Mouse (Mus musculus) midbrain, embryonic 16.5 days (tissue): ENCODE measurements around the gene Fscn2. TPM values are rescaled to one million over a fixed set of nuclear protein-coding genes. Genes with fewer than 3 reads are reported as not detected.
A peak's percentile ranks its signal among the peaks of the same experiment; 100 is the strongest.

ENCODE experiments used
- ATAC-seq: fragments of 200-750 bp; cut with Nextera tagmentation; 2 replicates; pipeline ENCODE4 v1.8.0; 2017; ENCODE audit warnings: moderate TSS enrichment
- H3K27ac ChIP-seq: fragments of 300-500 bp; sonication (generic); 2 replicates; pipeline ENCODE4 v1.5.1; 2014; ENCODE audit warnings: mild to moderate bottlenecking, low read length, mixed read lengths
- H3K27me3 ChIP-seq: fragments of 300-500 bp; sonication (generic); 2 replicates; pipeline ENCODE4 v1.6.1; 2014; ENCODE audit warnings: low read depth, low read length, mixed read lengths; ENCODE audit not compliant: control insufficient read depth, insufficient read depth
- H3K36me3 ChIP-seq: fragments of 300-500 bp; sonication (generic); 2 replicates; pipeline ENCODE4 v1.6.1; 2014; ENCODE audit warnings: mild to moderate bottlenecking, low read length, moderate library complexity, mixed read lengths; ENCODE audit not compliant: control insufficient read depth, insufficient read depth
- H3K4me1 ChIP-seq: fragments of 300-500 bp; sonication (generic); 2 replicates; pipeline ENCODE4 v1.6.1; 2014; ENCODE audit warnings: mild to moderate bottlenecking, low read length, mixed read lengths; ENCODE audit not compliant: control insufficient read depth, insufficient read depth
- H3K4me2 ChIP-seq: fragments of 300-500 bp; sonication (generic); 2 replicates; pipeline ENCODE4 v1.6.1; 2014; ENCODE audit warnings: mild to moderate bottlenecking, low read length, mixed read lengths
- H3K4me3 ChIP-seq: fragments of 300-500 bp; sonication (generic); 2 replicates; pipeline ENCODE4 v1.5.1; 2014; ENCODE audit warnings: low read depth, mild to moderate bottlenecking, low read length, moderate library complexity, mixed read lengths
- H3K9ac ChIP-seq: fragments of 300-500 bp; sonication (generic); 2 replicates; pipeline ENCODE4 v1.6.1; 2014; ENCODE audit warnings: low read depth, low read length, mixed read lengths
- H3K9me3 ChIP-seq: fragments of 300-500 bp; sonication (generic); replicated peaks from 2 replicates; pipeline ENCODE4 v1.6.1; 2014; ENCODE audit warnings: mild to moderate bottlenecking, low read length, mixed read lengths; ENCODE audit not compliant: control insufficient read depth, poor library complexity, severe bottlenecking
- WGBS: fragments of 180-500 bp; shearing (Covaris S2); extraction: QIAGEN DNeasy Blood & Tissue Kit; methylation state at CpG from one replicate; pipeline ENCODE4 v1.1.7; 2014; 5-methylcytosine and 5-hydroxymethylcytosine counted together
- polyA plus RNA-seq: library from polyadenylated mRNA; unstranded; fragments of >200 nt; fragmentation: Nextera tagmentation; extraction: Ambion mirVana; gene quantifications from 2 replicates; pipeline ENCODE4 v1.2.1, GENCODE M21; 2015

Fscn2 gene
- 1.2 and 1.3 TPM in 2 replicates for polyA plus RNA-seq

- Histone ChIP-seq H3K4me2 (no peak within 1 kb of the TSS), H3K27ac (no peak within 1 kb of the TSS), H3K9ac (no peak within 1 kb of the TSS; the same call in 1 of the 2 replicates), H3K4me1 (peaks cover 31% of the 10 kb centered on the region), H3K27me3 (no peaks in the 10 kb centered on the region), H3K36me3 (no peaks in the 10 kb centered on the region), H3K4me3 (no peak within 1 kb of the TSS), H3K9me3 (no peaks in the 10 kb centered on the region)
- 53% methylated on average over 10 of the region's 10 CpGs for WGBS
- ATAC-seq = no peak
Measured at GRCm38 (mm10) chr11:120361295-120361694, at the start of gene Fscn2. Fscn2 (plus strand) TSS chr11:120361534.

GRCm38 (mm10) chr11:120311561-120311960 lies 49.8 kb upstream of the Fscn2 start:
- H3K9me3 ChIP-seq = no peaks in the 10 kb centered on the region
- peak overlapping the region; percentile 77 for H3K4me2 ChIP-seq
- ATAC-seq = no peak
- peak overlapping the region; percentile 95 for H3K27ac ChIP-seq
- no peaks in the 10 kb centered on the region for H3K27me3 ChIP-seq
- peaks cover 39% of the 10 kb centered on the region for H3K4me1 ChIP-seq
- peak overlapping the region; percentile 44 for H3K4me3 ChIP-seq
- peak overlapping the region; percentile 78 for H3K9ac ChIP-seq
- 49% methylated on average over 10 of the region's 10 CpGs for WGBS
- H3K36me3 ChIP-seq = no peaks in the 10 kb centered on the region

GRCm38 (mm10) chr11:120312069-120312468 lies 49.3 kb upstream of the Fscn2 start:
- H3K4me3 ChIP-seq = no peak overlapping the region
- H3K9me3 ChIP-seq = no peaks in the 10 kb centered on the region
- H3K27ac ChIP-seq = peak overlapping the region; percentile 95; the same call in 1 of the 2 replicates
- H3K9ac ChIP-seq = no peak overlapping the region
- H3K27me3 ChIP-seq = no peaks in the 10 kb centered on the region
- H3K4me1 ChIP-seq = peaks cover 39% of the 10 kb centered on the region
- ATAC-seq = no peak
- H3K4me2 ChIP-seq = no peak overlapping the region; the same call in 1 of the 2 replicates
- no peaks in the 10 kb centered on the region for H3K36me3 ChIP-seq
- 89% methylated on average over 6 of the region's 6 CpGs for WGBS

GRCm38 (mm10) chr11:120313906-120314685 lies 47.2 kb upstream of the Fscn2 start:
- 47% methylated on average over 6 of the region's 6 CpGs for WGBS
- H3K27ac ChIP-seq = peak overlapping the region; percentile 90
- H3K9me3 ChIP-seq = no peaks in the 10 kb centered on the region
- no peak overlapping the region for H3K4me2 ChIP-seq
- no peak overlapping the region for H3K4me3 ChIP-seq
- H3K27me3 ChIP-seq = no peaks in the 10 kb centered on the region
- no peak for ATAC-seq
- H3K4me1 ChIP-seq = peaks cover 39% of the 10 kb centered on the region
- H3K9ac ChIP-seq = no peak overlapping the region
- H3K36me3 ChIP-seq = no peaks in the 10 kb centered on the region

GRCm38 (mm10) chr11:120314721-120315415 lies 46.5 kb upstream of the Fscn2 start:
- Histone ChIP-seq H3K9me3 (no peaks in the 10 kb centered on the region), H3K4me1 (peaks cover 39% of the 10 kb centered on the region), H3K27ac (peak overlapping the region; percentile 90), H3K9ac (peak overlapping the region; percentile 10), H3K4me2 (peak overlapping the region; percentile 85), H3K27me3 (no peaks in the 10 kb centered on the region), H3K4me3 (peak overlapping the region; percentile 45; the same call in 1 of the 2 replicates), H3K36me3 (no peaks in the 10 kb centered on the region)
- 32% methylated on average over 16 of the region's 16 CpGs for WGBS
- ATAC-seq = no peak

- peak; percentile 9; the same call in 1 of the 2 replicates for ATAC-seq
- Histone ChIP-seq H3K27ac (peak overlapping the region; percentile 90), H3K9ac (peak overlapping the region; percentile 10), H3K4me1 (peaks cover 37% of the 10 kb centered on the region), H3K9me3 (no peaks in the 10 kb centered on the region), H3K27me3 (no peaks in the 10 kb centered on the region), H3K4me3 (peak overlapping the region; percentile 45), H3K36me3 (no peaks in the 10 kb centered on the region), H3K4me2 (peak overlapping the region; percentile 85)
- 15% methylated on average over 4 of the region's 4 CpGs for WGBS
Measured at GRCm38 (mm10) chr11:120315416-120315761, 45.9 kb upstream of the Fscn2 start.

- peaks cover 35% of the 10 kb centered on the region for H3K4me1 ChIP-seq
- peak overlapping the region; percentile 45 for H3K4me3 ChIP-seq
- H3K9ac ChIP-seq = peak overlapping the region; percentile 75
- 5% methylated on average over 37 of the region's 37 CpGs for WGBS
- peak; percentile 96 for ATAC-seq
- peak overlapping the region; percentile 90 for H3K27ac ChIP-seq
- peak overlapping the region; percentile 85 for H3K4me2 ChIP-seq
- no peaks in the 10 kb centered on the region for H3K9me3 ChIP-seq
- no peaks in the 10 kb centered on the region for H3K27me3 ChIP-seq
- no peaks in the 10 kb centered on the region for H3K36me3 ChIP-seq
Measured at GRCm38 (mm10) chr11:120315832-120316689, 45.3 kb upstream of the Fscn2 start.

GRCm38 (mm10) chr11:120316690-120317254 lies 44.6 kb upstream of the Fscn2 start:
- H3K4me2 ChIP-seq = peak overlapping the region; percentile 85

More at GRCm38 (mm10) chr11:120316690-120317254, 44.6 kb upstream of the Fscn2 start:
- no peaks in the 10 kb centered on the region for H3K36me3 ChIP-seq
- 17% methylated on average over 13 of the region's 13 CpGs for WGBS
- no peaks in the 10 kb centered on the region for H3K9me3 ChIP-seq
- peaks cover 28% of the 10 kb centered on the region for H3K4me1 ChIP-seq
- H3K9ac ChIP-seq = peak overlapping the region; percentile 75
- H3K27me3 ChIP-seq = no peaks in the 10 kb centered on the region
- peak overlapping the region; percentile 90 for H3K27ac ChIP-seq
- peak overlapping the region; percentile 45 for H3K4me3 ChIP-seq
- peak; percentile 29 for ATAC-seq
